Mouse (Mus musculus) spleen, adult 2 months (tissue): ENCODE data around the gene Gm42906. TPM values are rescaled to one million over a fixed set of nuclear protein-coding genes. Genes with fewer than 3 reads are reported as not detected.

Experiments
- DNase-seq, 2 experiments: peaks; one replicate each; pipeline versions ENCODE4 v3.0.0 to v3.0.0-alpha.2; 2012 to 2021; ENCODE audit warnings: low spot score in 2 of 2, low read depth in 1 of 2
- H3K27ac ChIP-seq: fragments of 200-500 bp; 2 replicates; pipeline ENCODE4 v1.5.1; 2012; ENCODE audit warnings: low read length, inconsistent platforms; ENCODE audit not compliant: insufficient read depth
- H3K27me3 ChIP-seq: fragments of 200-500 bp; 2 replicates; pipeline ENCODE4 v1.6.1; 2012; ENCODE audit warnings: mild to moderate bottlenecking, moderate library complexity, low read length, inconsistent platforms; ENCODE audit not compliant: control insufficient read depth, insufficient read depth
- H3K36me3 ChIP-seq: fragments of 200-500 bp; 2 replicates; pipeline ENCODE4 v1.6.1; 2012; ENCODE audit warnings: mild to moderate bottlenecking, low read length, inconsistent platforms; ENCODE audit not compliant: control insufficient read depth, insufficient read depth
- H3K4me1 ChIP-seq: fragments of 200-500 bp; 2 replicates; pipeline ENCODE4 v1.6.1; 2011; ENCODE audit warnings: inconsistent platforms; ENCODE audit not compliant: control insufficient read depth, insufficient read depth, insufficient read length
- H3K4me3 ChIP-seq: fragments of 200-500 bp; 2 replicates; pipeline ENCODE4 v1.5.1; 2011; ENCODE audit warnings: mild to moderate bottlenecking, inconsistent platforms; ENCODE audit not compliant: insufficient read depth, insufficient read length; ENCODE audit errors: extremely low read depth
- CTCF ChIP-seq: fragments of 200-500 bp; IDR thresholded peaks from 2 replicates; pipeline ENCODE4 v1.5.1; 2011; ENCODE audit warnings: mild to moderate bottlenecking, inconsistent platforms; ENCODE audit not compliant: insufficient read depth, insufficient read length, insufficient replicate concordance; ENCODE audit errors: extremely low read depth
- POLR2A ChIP-seq: fragments of 200-500 bp; IDR thresholded peaks from 2 replicates; pipeline ENCODE4 v1.6.1; 2011; ENCODE audit warnings: low read depth, low read length, inconsistent platforms
- WGBS: fragments of 180-500 bp; shearing (Covaris S2); methylation state at CpG from one replicate; pipeline ENCODE4 v1.1.7; 2018; 5-methylcytosine and 5-hydroxymethylcytosine counted together
- polyA plus RNA-seq: library from polyadenylated mRNA; depleted of rRNA; stranded (reverse); fragments of >200 nt; gene quantifications from 2 replicates; pipeline ENCODE4 v1.2.3, GENCODE M21; 2012; rRNA removed

The Gm42906 gene
- polyA plus RNA-seq, result not detected in 2 replicates

DNA sequence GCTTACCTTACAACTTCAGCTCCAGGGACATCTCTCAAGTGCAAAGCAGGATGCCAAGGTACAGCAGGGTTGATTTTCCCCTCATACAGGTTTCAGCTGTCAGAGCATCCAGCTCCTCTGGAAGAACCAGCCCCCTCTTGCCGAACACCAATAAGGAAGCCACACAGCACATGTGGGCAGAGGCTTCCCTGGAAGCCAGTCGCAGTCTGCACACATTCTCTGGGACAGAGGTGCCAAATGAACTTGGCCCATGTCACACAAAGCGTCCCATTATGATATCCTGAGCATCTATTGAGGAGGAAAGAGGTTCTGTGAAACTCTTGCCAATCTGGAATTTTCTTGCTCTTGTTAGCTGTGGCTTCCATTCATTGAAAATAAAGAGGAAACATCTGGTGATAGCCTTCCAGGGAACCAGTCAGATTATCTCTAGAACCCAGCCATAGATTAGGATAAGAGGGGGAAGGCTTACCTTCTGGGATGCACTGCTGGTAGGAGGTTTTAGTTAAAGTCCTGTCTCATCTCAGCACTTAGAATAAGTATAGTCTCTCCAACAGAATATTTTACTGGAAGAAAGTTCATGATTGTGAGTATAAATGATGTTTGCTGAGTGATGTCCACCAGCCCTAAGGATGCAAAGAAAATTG lies at the start of gene Gm42906:
TSS of gene Gm42906 (minus strand) at position 51 of the 644 bp plus-strand sequence.
- H3K4me1 ChIP-seq, result no peaks in the 10 kb centered on the region
- no peak within 1 kb of the TSS for H3K27ac ChIP-seq
- no peak within 1 kb of the TSS for H3K4me3 ChIP-seq
- 53% methylated on average over 3 of the region's 3 CpGs for WGBS
- no peak for DNase-seq
- no peaks in the 10 kb centered on the region for H3K27me3 ChIP-seq
- no peaks in the 10 kb centered on the region for H3K36me3 ChIP-seq
- TF ChIP-seq POLR2A (no peak), CTCF (no peak)

DNA sequence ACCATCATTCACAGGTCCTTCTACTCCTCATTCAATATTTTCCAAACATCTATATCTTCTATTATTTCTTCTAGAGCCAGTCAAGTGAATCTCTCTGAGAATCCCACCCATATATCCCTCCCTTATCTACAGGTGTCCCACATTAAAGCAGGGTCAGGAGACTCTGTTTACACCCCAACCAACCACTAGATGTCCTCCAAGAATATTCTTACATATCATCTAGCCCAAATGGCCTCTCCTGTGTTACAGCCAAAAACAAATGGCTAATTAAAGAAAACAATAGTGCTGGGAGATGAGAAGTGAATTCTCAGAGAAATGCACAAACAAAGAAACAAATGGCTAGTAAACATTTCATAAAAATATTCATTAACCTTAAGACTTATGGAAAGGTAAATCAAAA lies 17.7 kb upstream of the Gm42906 start:
- H3K27me3 ChIP-seq, result no peaks in the 10 kb centered on the region
- H3K4me3 ChIP-seq, result no peak overlapping the region
- H3K4me1 ChIP-seq, result no peaks in the 10 kb centered on the region
- no peaks in the 10 kb centered on the region for H3K36me3 ChIP-seq
- no peak for TF ChIP-seq POLR2A
- TF ChIP-seq CTCF, result no peak
- H3K27ac ChIP-seq, result no peak overlapping the region
- no peak for DNase-seq

DNA sequence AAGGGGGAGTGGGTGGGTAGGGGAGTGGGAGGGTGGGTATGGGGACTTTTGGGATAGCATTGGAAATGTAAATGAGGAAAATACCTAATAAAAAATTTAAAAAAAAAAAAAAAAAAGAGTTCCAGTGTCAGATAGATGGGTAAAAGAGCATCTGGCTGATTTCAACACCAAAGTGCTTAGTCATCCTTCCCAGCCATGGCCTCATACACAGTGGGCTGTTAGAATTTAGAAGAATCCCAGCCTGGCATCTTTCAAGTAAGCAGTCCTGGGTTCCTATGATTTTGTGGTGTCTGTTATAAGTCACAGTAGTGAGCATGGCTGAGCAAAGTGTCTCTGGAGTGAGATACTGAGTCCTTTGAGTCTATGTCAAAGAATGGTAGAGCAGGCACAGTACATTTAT lies 7.1 kb upstream of the Gm42906 start:
- Histone ChIP-seq H3K36me3 (no peaks in the 10 kb centered on the region), H3K4me3 (no peak overlapping the region), H3K27me3 (no peaks in the 10 kb centered on the region), H3K27ac (no peak overlapping the region), H3K4me1 (no peaks in the 10 kb centered on the region)
- no peak for TF ChIP-seq CTCF
- no peak for DNase-seq

DNA sequence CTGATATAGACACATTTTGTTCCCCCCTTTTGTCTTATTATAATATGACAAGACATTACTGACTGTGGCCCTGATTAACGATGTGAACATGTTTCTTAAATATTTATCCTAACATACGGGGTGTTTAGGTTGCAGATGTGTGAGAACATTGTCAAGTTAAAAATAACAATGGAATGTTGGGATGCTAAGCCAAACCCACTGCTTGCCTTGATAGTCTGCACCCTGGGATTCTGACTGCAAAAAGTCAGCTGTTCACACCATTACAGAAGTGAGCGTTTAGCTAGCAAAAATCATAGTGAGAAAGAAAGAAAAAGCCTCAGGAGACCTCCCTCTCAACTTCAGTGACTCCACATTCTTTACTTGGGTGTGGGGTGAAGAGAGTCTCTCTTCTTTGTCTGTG lies 1.5 kb downstream of the Gm42906 start:
- H3K36me3 ChIP-seq, result no peaks in the 10 kb centered on the region
- DNase-seq, result no peak
- H3K4me3 ChIP-seq, result no peak overlapping the region
- 84% methylated on average over 3 of the region's 3 CpGs for WGBS
- no peak for TF ChIP-seq CTCF
- TF ChIP-seq POLR2A, result no peak
- no peak overlapping the region for H3K27ac ChIP-seq
- H3K27me3 ChIP-seq, result no peaks in the 10 kb centered on the region
- H3K4me1 ChIP-seq, result no peaks in the 10 kb centered on the region

DNA sequence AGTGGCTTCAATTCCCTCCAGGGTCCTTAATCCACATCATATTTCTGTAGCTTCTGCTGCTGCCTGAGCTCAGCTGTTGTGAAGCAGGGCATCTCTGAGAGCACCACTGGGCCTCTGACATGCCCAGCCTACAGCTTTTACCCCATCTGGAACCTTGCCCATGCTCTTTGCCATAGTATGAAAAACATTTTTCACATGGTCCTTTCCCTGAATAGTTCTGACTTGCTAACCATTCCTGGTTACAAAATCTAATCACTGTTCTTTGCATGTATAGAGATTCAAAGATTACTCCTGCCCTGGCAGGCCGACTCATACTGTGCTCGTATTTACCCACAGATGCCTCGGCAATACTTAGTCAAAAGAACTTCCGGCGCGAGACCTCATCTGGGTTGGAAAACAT lies 5.3 kb downstream of the Gm42906 start:
- H3K27ac ChIP-seq, result no peak overlapping the region
- H3K4me1 ChIP-seq, result no peaks in the 10 kb centered on the region
- DNase-seq, result no peak
- H3K4me3 ChIP-seq, result no peak overlapping the region
- no peaks in the 10 kb centered on the region for H3K27me3 ChIP-seq
- no peaks in the 10 kb centered on the region for H3K36me3 ChIP-seq
- no peak for TF ChIP-seq CTCF
- TF ChIP-seq POLR2A, result no peak
- 94% methylated on average over 6 of the region's 6 CpGs for WGBS

DNA sequence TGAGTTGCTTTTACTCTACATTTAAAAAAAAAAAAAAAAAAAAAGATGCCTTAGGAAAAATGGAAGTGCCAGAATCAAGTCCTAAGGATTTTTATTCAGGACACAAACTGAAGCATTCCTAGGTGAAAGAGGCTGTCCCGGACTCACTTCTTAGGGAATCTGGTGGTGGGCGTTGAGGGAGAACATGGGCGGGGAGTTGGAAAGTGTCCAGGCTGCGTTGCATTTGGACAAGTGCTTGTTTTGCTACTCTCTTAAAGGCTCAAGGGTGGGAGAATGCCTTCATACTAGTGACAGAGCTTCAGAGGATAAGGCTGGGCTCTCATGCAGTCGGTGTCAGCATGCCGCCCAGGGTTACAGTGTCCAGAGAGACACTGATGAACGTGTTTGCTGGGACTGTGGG lies 6.1 kb downstream of the Gm42906 start:
- no peaks in the 10 kb centered on the region for H3K27me3 ChIP-seq

DNA sequence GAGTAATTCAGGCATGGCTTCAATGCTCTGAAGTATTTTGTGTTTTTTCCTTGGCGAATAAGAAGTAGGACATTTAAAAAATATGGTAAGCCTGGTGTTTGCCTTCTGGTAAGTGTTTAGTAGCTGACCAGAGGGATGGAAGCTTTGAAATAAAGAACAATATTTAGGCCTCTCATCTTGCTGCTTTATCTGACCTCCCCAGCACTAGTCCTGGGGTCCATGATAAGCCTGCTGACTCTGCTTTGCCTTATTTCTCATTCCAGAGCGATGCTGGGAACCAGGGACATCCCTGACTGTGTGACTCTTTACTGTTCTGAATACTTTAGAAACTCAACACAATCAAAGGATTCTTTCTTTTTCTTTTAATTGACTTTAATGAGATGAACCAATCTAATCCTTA lies 9.4 kb downstream of the Gm42906 start:
- DNase-seq, result no peak
- Histone ChIP-seq H3K27me3 (no peaks in the 10 kb centered on the region), H3K27ac (no peak overlapping the region), H3K4me3 (no peak overlapping the region), H3K36me3 (no peaks in the 10 kb centered on the region), H3K4me1 (no peaks in the 10 kb centered on the region)
- 87% methylated on average over 2 of the region's 2 CpGs for WGBS
- TF ChIP-seq POLR2A (no peak), CTCF (no peak)

More for the DNA sequence above, 6.1 kb downstream of the Gm42906 start:
- H3K4me3 ChIP-seq, result no peak overlapping the region
- H3K36me3 ChIP-seq, result no peaks in the 10 kb centered on the region
- H3K27ac ChIP-seq, result no peak overlapping the region
- WGBS, result 81% methylated on average over 7 of the region's 7 CpGs
- DNase-seq, result no peak
- H3K4me1 ChIP-seq, result no peaks in the 10 kb centered on the region
- TF ChIP-seq CTCF (no peak), POLR2A (no peak)
